Mouse (Mus musculus) ovary, postnatal 10 days (tissue): ENCODE data around the gene Bcas3.

Source experiments
- DNase-seq: peaks from one replicate; pipeline ENCODE4 v3.0.0; 2022; ENCODE audit warnings: low spot score

Bcas3 gene

GRCm38 (mm10) chr11:85754631-85755502 is 401.9 kb downstream of the Bcas3 start:
- no peak for DNase-seq

GRCm38 (mm10) chr11:85755503-85756044 is 402.6 kb downstream of the Bcas3 start:
- no peak for DNase-seq

DNA sequence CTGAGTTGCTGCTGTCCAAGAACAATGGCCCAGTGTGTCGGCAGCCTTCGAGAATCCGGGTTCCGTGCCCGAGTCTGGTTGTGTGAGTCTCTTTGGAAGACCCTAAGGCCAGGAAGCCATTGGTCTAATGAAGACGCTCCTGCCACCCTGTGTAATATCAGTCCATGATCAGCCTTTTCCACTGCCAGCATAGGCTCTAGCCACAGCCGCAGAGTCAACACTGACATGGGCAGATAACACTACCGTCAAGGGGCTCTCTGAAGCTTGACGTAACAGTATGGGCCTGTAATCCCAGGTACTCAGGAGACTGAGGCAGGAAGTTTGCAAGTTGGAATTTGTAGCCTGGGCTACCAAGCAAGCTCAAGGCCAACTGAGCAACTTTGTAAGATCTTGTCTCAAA is 405.9 kb downstream of the Bcas3 start:
- no peak for DNase-seq

DNA sequence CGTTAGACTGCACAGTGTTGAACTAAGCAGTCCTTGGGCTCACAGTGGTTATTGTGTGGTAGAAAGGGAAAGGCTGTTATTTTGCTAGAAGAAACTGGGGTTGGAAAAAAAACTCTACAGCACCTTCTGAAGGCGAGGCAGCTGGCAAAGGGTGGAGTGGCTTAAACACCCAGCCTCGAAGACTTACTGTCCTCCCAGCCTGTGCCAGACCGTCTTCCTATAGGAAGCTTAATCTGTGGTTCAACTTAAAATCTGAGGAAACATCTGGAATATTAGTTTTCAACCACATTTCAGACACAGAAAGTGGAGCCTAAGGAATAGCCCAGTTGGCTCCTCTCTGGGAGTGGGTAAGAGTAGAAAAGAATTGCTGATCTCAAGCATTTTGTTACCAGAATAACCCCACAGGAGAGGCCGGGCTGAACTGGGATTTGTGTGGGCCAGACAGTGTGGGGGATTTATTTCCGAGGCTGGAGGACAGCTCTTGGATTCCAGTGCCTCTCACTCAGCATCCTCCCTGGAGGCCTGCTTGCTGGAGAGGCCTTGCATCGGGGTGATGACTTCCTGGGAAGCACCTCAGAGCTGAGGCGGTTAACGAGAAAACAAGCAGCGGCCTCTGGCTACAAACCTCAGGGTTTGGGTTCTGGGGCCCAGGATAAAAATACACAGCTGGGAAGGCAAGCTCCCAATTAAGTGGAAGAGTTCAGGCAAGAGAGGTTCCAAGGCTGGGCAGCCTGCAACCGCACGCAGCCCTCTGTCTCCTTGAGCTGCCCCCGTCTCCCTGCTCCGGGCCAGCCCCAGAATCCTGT is 406.9 kb downstream of the Bcas3 start:
- no peak for DNase-seq

- peak; percentile 46 for DNase-seq
These were observed 407.6 kb downstream of the Bcas3 start for GRCm38 (mm10) chr11:85760486-85761141.

DNA sequence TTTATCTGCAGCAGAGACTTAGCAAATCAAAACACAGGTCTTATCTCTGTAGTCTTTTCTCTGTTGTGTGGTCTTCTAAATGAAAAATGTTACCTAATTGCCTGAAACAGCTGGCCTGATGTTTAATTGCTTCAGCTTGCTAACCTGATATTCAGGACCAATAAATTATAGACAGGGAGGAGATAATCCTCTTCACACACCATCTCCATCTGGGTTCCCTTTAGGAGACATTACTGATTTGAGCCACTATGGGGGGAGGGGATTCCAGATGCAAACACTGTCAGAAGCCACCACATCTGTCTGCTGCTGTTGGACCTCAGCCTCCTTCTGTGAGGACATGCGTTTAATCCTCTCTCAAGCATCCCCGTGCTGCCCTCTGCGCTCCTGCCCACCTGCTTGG is 408.2 kb downstream of the Bcas3 start:
- DNase-seq, result no peak

GRCm38 (mm10) chr11:85763655-85764054 is 410.7 kb downstream of the Bcas3 start:
- no peak for DNase-seq

DNA sequence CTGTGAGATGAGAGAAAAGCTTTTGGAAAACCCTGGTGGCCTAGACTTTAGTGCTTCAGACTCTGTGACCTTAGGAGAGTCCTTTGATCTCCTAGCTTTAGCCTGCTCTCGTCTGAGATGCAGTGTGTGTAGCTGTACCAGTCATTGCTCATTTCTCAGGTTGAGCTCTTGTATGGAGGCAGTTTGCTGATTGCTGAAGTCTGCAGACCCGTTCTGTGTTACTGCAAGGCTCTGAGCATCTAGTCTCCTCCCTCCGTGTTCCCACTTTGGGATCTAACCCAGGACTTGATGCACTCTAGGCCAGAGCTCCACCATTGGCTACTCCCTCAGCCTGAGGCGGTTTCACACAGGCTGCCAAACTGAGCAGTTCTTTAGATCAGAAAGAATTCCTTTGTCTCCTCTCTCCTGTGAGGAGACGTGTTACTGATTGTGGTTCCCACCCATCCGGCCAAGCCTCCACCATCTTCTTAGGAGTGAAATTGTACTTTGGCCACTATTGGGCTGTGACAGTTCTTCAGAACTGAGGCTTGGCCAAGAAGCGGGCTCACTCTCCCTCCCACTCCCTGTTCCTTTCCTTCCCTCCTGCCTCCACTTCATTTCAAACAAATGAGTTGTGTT is 413.2 kb downstream of the Bcas3 start:
- DNase-seq, result no peak

DNA sequence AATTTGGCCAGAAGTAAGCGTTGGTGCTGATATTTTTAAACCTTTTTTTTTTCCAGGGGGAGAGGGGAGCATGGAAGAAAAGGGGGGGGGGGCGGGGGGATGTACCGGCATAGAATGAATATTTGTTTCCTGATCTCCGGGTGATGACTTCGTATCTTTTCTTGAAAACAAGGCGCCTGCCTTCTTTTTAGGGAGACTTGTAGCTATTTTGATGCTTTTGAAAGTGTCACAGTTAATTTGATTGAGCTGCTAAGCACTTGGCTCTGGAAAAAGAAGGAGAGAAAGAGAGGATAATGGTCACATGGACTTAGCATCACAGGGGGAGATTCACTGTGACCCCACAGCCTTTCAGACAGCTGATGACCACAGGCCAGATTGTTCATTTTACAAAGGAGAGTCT is 413.8 kb downstream of the Bcas3 start:
- DNase-seq, result no peak

DNA sequence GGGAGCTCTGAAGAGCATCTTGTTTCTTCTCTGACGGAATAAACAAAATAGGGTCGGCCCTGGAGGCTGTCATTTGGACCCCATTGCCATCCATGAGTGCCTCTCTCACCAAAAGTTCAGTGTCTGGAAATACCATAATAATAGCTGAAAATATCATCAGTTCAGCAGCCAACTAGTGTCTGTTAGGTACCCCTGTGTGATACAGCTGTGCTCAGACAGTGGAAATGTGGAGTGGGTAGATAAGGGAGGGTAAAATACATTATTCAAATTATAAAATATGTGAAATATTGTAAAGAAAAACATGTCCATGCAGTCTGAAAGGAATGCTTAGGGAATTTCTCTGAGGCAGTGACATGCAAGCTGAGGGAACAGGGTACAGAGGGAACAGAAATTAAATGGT is 416.8 kb downstream of the Bcas3 start:
- DNase-seq, result no peak

GRCm38 (mm10) chr11:85773391-85773790 is 420.4 kb downstream of the Bcas3 start:
- no peak for DNase-seq

GRCm38 (mm10) chr11:85774707-85775106 is 421.7 kb downstream of the Bcas3 start:
- DNase-seq, result no peak

- no peak for DNase-seq
These were observed 422.5 kb downstream of the Bcas3 start for GRCm38 (mm10) chr11:85775492-85775891.

- DNase-seq, result no peak
These were observed 423.9 kb downstream of the Bcas3 start for GRCm38 (mm10) chr11:85776861-85777360.

DNA sequence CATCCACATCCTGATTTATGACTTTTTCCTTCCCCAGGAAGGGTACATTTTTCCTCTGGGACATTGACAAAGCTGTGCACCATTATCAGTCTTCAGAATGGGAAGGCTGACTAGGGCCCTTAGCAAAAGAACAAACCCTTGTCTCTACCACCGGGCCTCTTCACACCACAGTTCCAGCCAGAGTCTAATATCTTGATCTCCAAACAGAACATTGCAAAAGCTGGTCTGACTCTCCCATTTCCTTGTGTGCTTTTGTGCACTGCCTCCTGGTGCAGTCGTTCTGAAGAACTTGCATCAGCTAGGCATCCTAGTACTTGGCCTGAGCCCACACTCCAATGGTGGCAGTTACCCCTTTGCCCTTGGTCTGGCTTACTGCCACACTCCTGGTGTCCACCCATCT is 425.0 kb downstream of the Bcas3 start:
- no peak for DNase-seq

DNA sequence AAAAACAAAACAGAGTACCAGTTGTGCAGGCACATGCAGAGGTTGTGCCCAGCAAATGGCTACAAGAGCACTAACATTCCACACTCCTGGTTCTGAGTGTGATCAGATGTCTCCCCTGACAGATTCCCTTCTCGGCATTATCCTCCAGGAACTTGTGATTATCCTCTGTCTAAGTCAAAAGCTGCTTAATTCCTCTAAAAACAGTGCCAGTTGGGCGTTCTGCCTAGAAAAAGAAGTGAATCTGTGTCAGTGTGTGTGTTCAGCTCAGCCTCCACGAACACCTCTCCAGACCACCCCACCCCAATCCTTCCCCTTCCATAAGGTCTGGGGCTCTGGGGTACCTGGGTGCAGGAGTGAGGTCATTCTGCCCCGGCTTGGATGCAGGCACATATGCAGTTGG is 427.3 kb downstream of the Bcas3 start:
- no peak for DNase-seq

DNA sequence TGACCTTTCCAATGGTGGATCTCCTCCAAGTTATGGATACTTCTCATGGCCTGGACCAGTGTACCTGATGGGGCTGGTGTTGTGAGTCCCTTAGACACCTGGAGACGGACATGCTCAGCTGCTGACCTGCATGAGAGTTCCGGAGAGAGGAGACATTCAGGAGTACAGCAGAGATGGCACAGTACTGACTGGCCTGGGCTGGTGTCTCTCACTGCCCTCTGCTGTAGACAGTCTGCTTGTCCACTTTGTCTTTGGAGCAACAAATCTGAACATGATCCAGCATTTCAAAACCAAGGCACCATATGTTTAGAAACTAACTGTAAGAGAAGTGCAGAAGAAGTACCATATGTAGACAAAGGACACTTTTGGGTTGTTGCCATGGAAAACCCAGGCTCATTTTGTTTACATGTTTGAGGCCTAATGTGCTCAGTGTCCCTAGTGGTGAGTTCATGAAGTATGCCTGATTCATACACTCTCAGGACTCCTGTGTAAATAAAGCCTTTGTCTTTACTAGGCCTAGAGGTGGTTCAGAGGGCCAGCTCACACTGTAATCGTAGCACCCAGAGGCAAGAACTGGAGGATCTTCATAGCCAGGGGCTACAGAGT is 433.2 kb downstream of the Bcas3 start:
- no peak for DNase-seq

GRCm38 (mm10) chr11:85789750-85790149 is 436.8 kb downstream of the Bcas3 start:
- DNase-seq, result no peak

- DNase-seq, result no peak
These were observed 437.3 kb downstream of the Bcas3 start for GRCm38 (mm10) chr11:85790267-85790666.

DNA sequence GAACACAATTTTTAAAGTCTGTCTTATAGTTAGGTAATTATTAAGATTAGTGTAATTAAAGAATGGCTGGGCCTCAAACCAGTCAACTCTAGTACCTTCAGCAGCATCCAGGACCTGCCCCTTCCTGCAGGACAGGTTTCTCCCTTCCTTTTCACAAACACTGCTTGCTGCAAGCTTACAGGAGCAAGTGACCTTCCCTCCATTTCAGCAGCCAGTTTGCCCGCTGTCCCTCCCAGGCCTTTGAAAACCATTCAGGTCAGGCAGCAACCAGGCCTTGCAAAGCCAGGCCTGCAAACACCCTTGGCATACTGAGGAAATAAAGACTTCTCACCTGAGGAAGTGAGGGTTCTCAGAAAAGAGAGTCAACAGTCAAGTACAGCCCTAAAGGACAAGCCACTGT is 438.2 kb downstream of the Bcas3 start:
- DNase-seq, result no peak

DNA sequence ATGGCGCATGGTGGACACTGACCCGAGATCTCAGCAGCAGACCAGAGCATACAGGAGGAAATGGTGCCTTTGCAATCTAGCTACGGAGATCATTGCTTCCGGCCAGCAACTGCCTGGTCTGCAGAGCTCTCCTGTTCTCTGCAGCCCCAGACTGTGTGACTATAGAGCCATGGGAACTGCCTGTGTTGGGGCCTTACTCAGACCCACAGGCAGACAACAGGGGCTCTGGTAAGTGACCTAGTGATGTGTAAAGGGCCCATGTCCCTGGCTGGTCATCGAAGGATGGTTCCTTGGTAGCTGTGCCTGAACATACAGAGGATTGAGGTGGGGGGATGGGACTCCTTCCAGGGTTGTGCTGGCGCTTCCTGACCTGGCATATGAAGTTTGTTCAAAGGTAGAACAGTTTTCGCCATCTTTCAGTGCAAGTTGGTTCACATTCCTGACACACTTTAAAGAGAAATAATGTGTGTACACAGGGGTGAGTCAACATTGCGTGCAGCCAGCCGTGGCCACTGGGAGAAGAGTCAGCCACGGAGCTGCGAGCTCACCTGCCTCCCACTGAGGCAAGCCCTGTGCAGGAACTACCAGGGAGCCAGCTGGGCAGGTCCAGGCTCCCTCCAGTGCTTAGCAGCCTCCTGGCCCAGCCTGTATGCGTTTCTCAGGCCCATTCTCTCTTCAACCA is 439.7 kb downstream of the Bcas3 start:
- no peak for DNase-seq
